Mouse (Mus musculus): ENCODE results near the gene Tbc1d10c. TPM values are rescaled to one million over a fixed set of nuclear protein-coding genes. Genes with fewer than 3 reads are reported as not detected.

The Tbc1d10c gene
- polyA plus RNA-seq, 1 experiment from 2014 or later = 3.9 TPM

DNA sequence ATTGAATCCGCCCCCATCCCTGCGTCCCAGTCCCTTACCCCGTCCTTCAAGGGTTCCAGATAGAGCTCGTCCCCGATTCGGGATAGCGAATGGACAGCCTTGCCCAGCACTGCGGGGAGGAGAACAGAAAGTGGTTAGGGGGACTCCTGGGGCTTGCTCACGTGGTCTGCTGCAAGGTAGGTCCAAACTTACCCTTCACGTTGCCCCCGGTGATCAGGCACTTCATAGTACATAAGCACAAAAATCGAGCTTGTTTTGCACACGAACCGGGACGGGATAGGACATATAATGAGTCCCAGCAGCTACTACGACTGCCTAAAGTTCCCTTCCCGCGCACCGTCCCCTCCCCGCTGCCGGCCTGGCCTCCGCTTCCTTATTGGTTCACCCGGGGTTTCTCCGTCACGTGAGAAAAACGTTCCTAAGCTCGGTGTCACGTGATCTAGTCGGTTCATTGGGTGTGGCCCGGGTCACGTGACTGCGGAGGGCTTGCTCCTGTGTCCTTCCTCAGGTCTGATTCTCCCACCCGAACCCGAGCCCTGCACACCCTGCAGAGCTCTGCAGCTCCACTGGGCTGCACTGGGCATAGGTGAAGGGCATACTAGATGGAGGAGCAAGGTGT is 10.3 kb upstream of the Tbc1d10c start, which contains the start of gene Rad9a:
TSS of gene Rad9a (minus strand) at position 372 of the 619 bp plus-strand sequence.
- ATAC-seq (replicated peaks; ENCODE audit: low FRiP score, low TSS enrichment, low read depth) (peak; percentile 87), DNase-seq (ENCODE audit: low spot score) (peak; percentile 94)
- H3K27me3 ChIP-seq (replicated peaks; ENCODE audit: control insufficient read depth, insufficient read depth, low read length) = no peaks in the 10 kb centered on the region
- H3K27ac ChIP-seq (ENCODE audit: low read depth) = peak within 1 kb of the TSS; percentile 39; the same call in 1 of the 2 replicates
- no peaks in the 10 kb centered on the region for H3K9me3 ChIP-seq (ENCODE audit: control insufficient read depth, low read length)
- under 1% methylated on average over 34 of the region's 34 CpGs for WGBS
- H3K9ac ChIP-seq (ENCODE audit: low read length) = peak within 1 kb of the TSS; percentile 62
- peak within 1 kb of the TSS; percentile 99 for H3K4me2 ChIP-seq (ENCODE audit: low read length)
- H3K4me3 ChIP-seq (ENCODE audit: low read depth, low read length) = peak within 1 kb of the TSS; percentile 67
- H3K36me3 ChIP-seq (ENCODE audit: control insufficient read depth, insufficient read depth, low read length) = peaks cover 31% of the 10 kb centered on the region
- peaks cover 21% of the 10 kb centered on the region for H3K4me1 ChIP-seq (replicated peaks; ENCODE audit: control insufficient read depth, insufficient read depth, low read length)

DNA sequence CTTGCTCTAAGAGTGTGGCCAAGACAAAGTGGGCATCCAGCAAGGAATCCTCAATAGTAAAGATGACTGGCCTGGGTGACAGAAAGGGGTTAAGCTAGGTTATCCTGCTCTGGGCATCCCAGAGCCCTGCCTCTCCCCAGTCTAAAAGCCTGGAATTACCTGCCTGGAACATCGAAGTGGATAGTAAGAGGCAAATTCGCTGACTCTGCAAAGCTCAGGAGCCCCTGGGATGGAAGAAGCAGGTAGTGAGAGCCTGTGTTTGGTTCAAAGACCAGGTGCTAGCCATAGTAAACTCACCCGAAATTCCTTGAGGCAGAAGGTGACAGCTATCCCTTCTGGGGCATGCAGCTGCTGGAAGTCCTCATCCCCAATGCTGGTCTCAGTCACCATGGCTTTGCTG is 6.1 kb upstream of the Tbc1d10c start:
- 74% methylated on average over 3 of the region's 3 CpGs for WGBS
- Histone ChIP-seq H3K9me3 (ENCODE audit: control insufficient read depth, low read length) (no peaks in the 10 kb centered on the region), H3K27me3 (replicated peaks; ENCODE audit: control insufficient read depth, insufficient read depth, low read length) (no peaks in the 10 kb centered on the region), H3K4me2 (ENCODE audit: low read length) (no peak overlapping the region), H3K27ac (ENCODE audit: low read depth) (no peak overlapping the region), H3K4me3 (ENCODE audit: low read depth, low read length) (no peak overlapping the region), H3K9ac (ENCODE audit: low read length) (no peak overlapping the region), H3K36me3 (ENCODE audit: control insufficient read depth, insufficient read depth, low read length) (peaks cover 66% of the 10 kb centered on the region), H3K4me1 (replicated peaks; ENCODE audit: control insufficient read depth, insufficient read depth, low read length) (peaks cover 32% of the 10 kb centered on the region)
- ATAC-seq (replicated peaks; ENCODE audit: low FRiP score, low TSS enrichment, low read depth) = no peak
- DNase-seq (ENCODE audit: low spot score) = no peak

- Histone ChIP-seq H3K9me3 (ENCODE audit: control insufficient read depth, low read length) (no peaks in the 10 kb centered on the region), H3K9ac (ENCODE audit: low read length) (no peak overlapping the region), H3K27ac (ENCODE audit: low read depth) (no peak overlapping the region), H3K27me3 (replicated peaks; ENCODE audit: control insufficient read depth, insufficient read depth, low read length) (no peaks in the 10 kb centered on the region), H3K4me2 (ENCODE audit: low read length) (no peak overlapping the region), H3K36me3 (ENCODE audit: control insufficient read depth, insufficient read depth, low read length) (peaks cover 66% of the 10 kb centered on the region), H3K4me3 (ENCODE audit: low read depth, low read length) (no peak overlapping the region), H3K4me1 (replicated peaks; ENCODE audit: control insufficient read depth, insufficient read depth, low read length) (peaks cover 29% of the 10 kb centered on the region)
- WGBS = 18% methylated on average over 5 of the region's 5 CpGs
- ATAC-seq (replicated peaks; ENCODE audit: low FRiP score, low TSS enrichment, low read depth) = no peak
- DNase-seq (ENCODE audit: low spot score) = no peak
Observed at GRCm38 (mm10) chr19:4196548-4196947, 5.5 kb upstream of the Tbc1d10c start.

GRCm38 (mm10) chr19:4196048-4196447 is 5.0 kb upstream of the Tbc1d10c start:
- no peak for ATAC-seq (replicated peaks; ENCODE audit: low FRiP score, low TSS enrichment, low read depth)
- WGBS = 50% methylated on average over 2 of the region's 2 CpGs
- no peak overlapping the region for H3K4me3 ChIP-seq (ENCODE audit: low read depth, low read length)
- H3K27me3 ChIP-seq (replicated peaks; ENCODE audit: control insufficient read depth, insufficient read depth, low read length) = no peaks in the 10 kb centered on the region
- no peak overlapping the region for H3K4me2 ChIP-seq (ENCODE audit: low read length)
- H3K9ac ChIP-seq (ENCODE audit: low read length) = no peak overlapping the region
- peaks cover 30% of the 10 kb centered on the region for H3K4me1 ChIP-seq (replicated peaks; ENCODE audit: control insufficient read depth, insufficient read depth, low read length)
- H3K36me3 ChIP-seq (ENCODE audit: control insufficient read depth, insufficient read depth, low read length) = peaks cover 66% of the 10 kb centered on the region
- DNase-seq (ENCODE audit: low spot score) = no peak
- no peak overlapping the region for H3K27ac ChIP-seq (ENCODE audit: low read depth)
- no peaks in the 10 kb centered on the region for H3K9me3 ChIP-seq (ENCODE audit: control insufficient read depth, low read length)

- WGBS = 80% methylated on average over 12 of the region's 12 CpGs
- H3K27ac ChIP-seq (ENCODE audit: low read depth) = no peak overlapping the region
- no peaks in the 10 kb centered on the region for H3K9me3 ChIP-seq (ENCODE audit: control insufficient read depth, low read length)
- no peaks in the 10 kb centered on the region for H3K27me3 ChIP-seq (replicated peaks; ENCODE audit: control insufficient read depth, insufficient read depth, low read length)
- ATAC-seq (replicated peaks; ENCODE audit: low FRiP score, low TSS enrichment, low read depth) = no peak
- no peak overlapping the region for H3K4me2 ChIP-seq (ENCODE audit: low read length)
- H3K4me3 ChIP-seq (ENCODE audit: low read depth, low read length) = no peak overlapping the region
- H3K9ac ChIP-seq (ENCODE audit: low read length) = no peak overlapping the region
- no peak for DNase-seq (ENCODE audit: low spot score)
- peaks cover 62% of the 10 kb centered on the region for H3K36me3 ChIP-seq (ENCODE audit: control insufficient read depth, insufficient read depth, low read length)
- peaks cover 24% of the 10 kb centered on the region for H3K4me1 ChIP-seq (replicated peaks; ENCODE audit: control insufficient read depth, insufficient read depth, low read length)
Observed at GRCm38 (mm10) chr19:4194776-4195650, 3.9 kb upstream of the Tbc1d10c start.

DNA sequence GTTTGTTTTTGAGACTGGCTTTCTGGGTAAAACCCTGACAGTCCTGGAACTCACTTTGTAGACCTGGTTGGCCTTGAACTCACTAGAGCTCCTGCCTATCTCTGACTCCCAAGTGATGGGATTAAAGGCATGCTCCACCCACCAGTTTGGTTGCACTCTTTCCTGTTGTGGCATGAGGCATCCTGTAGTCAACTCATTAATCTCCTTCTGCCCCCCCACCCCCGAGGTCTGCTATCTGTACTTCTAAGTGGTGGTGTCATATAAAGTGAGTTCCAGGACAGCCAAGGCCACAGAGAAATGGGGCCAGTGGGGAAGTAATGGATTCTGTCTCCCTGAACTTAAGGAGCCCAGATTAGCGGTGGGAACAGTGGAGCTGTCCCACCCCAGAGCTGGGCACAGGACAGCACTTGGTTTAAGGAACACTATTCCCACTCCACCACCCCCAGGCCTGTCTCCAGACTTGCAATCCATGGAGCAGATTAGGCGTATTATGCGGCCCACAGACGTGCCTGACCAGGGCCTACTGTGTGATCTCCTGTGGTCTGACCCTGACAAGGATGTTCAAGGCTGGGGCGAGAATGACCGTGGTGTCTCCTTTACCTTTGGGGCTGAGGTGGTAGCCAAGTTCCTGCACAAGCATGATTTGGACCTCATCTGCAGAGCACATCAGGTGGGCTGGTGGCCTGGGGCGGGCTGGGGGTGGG is 3.1 kb upstream of the Tbc1d10c start:
- Histone ChIP-seq H3K9ac (ENCODE audit: low read length) (no peak overlapping the region), H3K27me3 (replicated peaks; ENCODE audit: control insufficient read depth, insufficient read depth, low read length) (no peaks in the 10 kb centered on the region), H3K4me2 (ENCODE audit: low read length) (no peak overlapping the region), H3K36me3 (ENCODE audit: control insufficient read depth, insufficient read depth, low read length) (peaks cover 54% of the 10 kb centered on the region), H3K4me3 (ENCODE audit: low read depth, low read length) (no peak overlapping the region), H3K27ac (ENCODE audit: low read depth) (no peak overlapping the region), H3K9me3 (ENCODE audit: control insufficient read depth, low read length) (no peaks in the 10 kb centered on the region), H3K4me1 (replicated peaks; ENCODE audit: control insufficient read depth, insufficient read depth, low read length) (peaks cover 23% of the 10 kb centered on the region)
- no peak for DNase-seq (ENCODE audit: low spot score)
- WGBS = 85% methylated on average over 8 of the region's 8 CpGs
- no peak for ATAC-seq (replicated peaks; ENCODE audit: low FRiP score, low TSS enrichment, low read depth)

GRCm38 (mm10) chr19:4193129-4193528 is 2.0 kb upstream of the Tbc1d10c start:
- H3K4me1 ChIP-seq (replicated peaks; ENCODE audit: control insufficient read depth, insufficient read depth, low read length) = peaks cover 23% of the 10 kb centered on the region
- no peak for DNase-seq (ENCODE audit: low spot score)
- WGBS = 44% methylated on average over 6 of the region's 6 CpGs

GRCm38 (mm10) chr19:4192251-4192985 is 1.3 kb upstream of the Tbc1d10c start:
- under 1% methylated on average over 51 of the region's 52 CpGs for WGBS
- peak overlapping the region; percentile 94 for H3K9ac ChIP-seq (ENCODE audit: low read length)
- H3K4me3 ChIP-seq (ENCODE audit: low read depth, low read length) = peak overlapping the region; percentile 75
- peak overlapping the region; percentile 96 for H3K4me2 ChIP-seq (ENCODE audit: low read length)
- H3K27ac ChIP-seq (ENCODE audit: low read depth) = peak overlapping the region; percentile 89
- ATAC-seq (replicated peaks; ENCODE audit: low FRiP score, low TSS enrichment, low read depth) = peak; percentile 2
- H3K36me3 ChIP-seq (ENCODE audit: control insufficient read depth, insufficient read depth, low read length) = peaks cover 44% of the 10 kb centered on the region
- H3K27me3 ChIP-seq (replicated peaks; ENCODE audit: control insufficient read depth, insufficient read depth, low read length) = no peaks in the 10 kb centered on the region
- peaks cover 23% of the 10 kb centered on the region for H3K4me1 ChIP-seq (replicated peaks; ENCODE audit: control insufficient read depth, insufficient read depth, low read length)
- no peak for DNase-seq (ENCODE audit: low spot score)
- H3K9me3 ChIP-seq (ENCODE audit: control insufficient read depth, low read length) = no peaks in the 10 kb centered on the region

More at GRCm38 (mm10) chr19:4193129-4193528, 2.0 kb upstream of the Tbc1d10c start:
- Histone ChIP-seq H3K4me3 (ENCODE audit: low read depth, low read length) (peak overlapping the region; percentile 75), H3K9me3 (ENCODE audit: control insufficient read depth, low read length) (no peaks in the 10 kb centered on the region), H3K27me3 (replicated peaks; ENCODE audit: control insufficient read depth, insufficient read depth, low read length) (no peaks in the 10 kb centered on the region), H3K9ac (ENCODE audit: low read length) (peak overlapping the region; percentile 94), H3K27ac (ENCODE audit: low read depth) (peak overlapping the region; percentile 89; the same call in 1 of the 2 replicates), H3K36me3 (ENCODE audit: control insufficient read depth, insufficient read depth, low read length) (peaks cover 47% of the 10 kb centered on the region), H3K4me2 (ENCODE audit: low read length) (peak overlapping the region; percentile 96)
- ATAC-seq (replicated peaks; ENCODE audit: low FRiP score, low TSS enrichment, low read depth) = no peak

Data from intestine, embryonic 14.5 days (tissue).